Mouse (Mus musculus) MEL (cell line): ENCODE data around the gene Usp54. TPM values are rescaled to one million over a fixed set of nuclear protein-coding genes. Genes with fewer than 3 reads are reported as not detected.

Source experiments
- DNase-seq: peaks from one replicate; pipeline ENCODE4 v3.0.0; 2011; ENCODE audit warnings: low read depth, low spot score
- H3K27ac ChIP-seq: 2 replicates; pipeline ENCODE4 v1.5.1; 2012; ENCODE audit warnings: low read depth, mild to moderate bottlenecking, control low read depth, low read length, moderate library complexity; ENCODE audit not compliant: control insufficient read depth
- H3K27me3 ChIP-seq, 2 experiments: fragments of 150-350 bp in 1 of 2; sonication (generic) in 1 of 2; 2 replicates each; pipeline ENCODE4 v1.6.1; 2012; ENCODE audit warnings: low read length in 2 of 2, mild to moderate bottlenecking in 2 of 2, improper control_type of control experiment in 1 of 2, moderate library complexity in 1 of 2; ENCODE audit not compliant: insufficient read depth in 2 of 2, control insufficient read depth in 1 of 2
- H3K36me3 ChIP-seq, 2 experiments: 2 replicates each; pipeline ENCODE4 v1.6.1; 2012 to 2014; ENCODE audit warnings: low read length in 2 of 2, improper control_type of control experiment in 1 of 2, inconsistent platforms in 1 of 2, mild to moderate bottlenecking in 1 of 2; ENCODE audit not compliant: insufficient read depth in 2 of 2, control insufficient read depth in 1 of 2
- H3K4me1 ChIP-seq, 2 experiments: fragments of 150-350 bp in 1 of 2; sonication (generic) in 1 of 2; 2 replicates each; pipeline ENCODE4 v1.6.1; 2012; ENCODE audit warnings: low read length in 2 of 2, improper control_type of control experiment in 1 of 2, mild to moderate bottlenecking in 1 of 2; ENCODE audit not compliant: insufficient read depth in 2 of 2, control insufficient read depth in 1 of 2
- H3K4me3 ChIP-seq, 2 experiments: fragments of 150-350 bp in 1 of 2; sonication (generic) in 1 of 2; 2 replicates each; pipeline ENCODE4 v1.5.1; 2012; ENCODE audit warnings: low read depth in 2 of 2, low read length in 2 of 2, mild to moderate bottlenecking in 2 of 2, moderate library complexity in 2 of 2, control low read depth in 1 of 2, improper control_type of control experiment in 1 of 2; ENCODE audit not compliant: control insufficient read depth in 1 of 2, insufficient read depth in 1 of 2
- H3K79me2 ChIP-seq: 2 replicates; pipeline ENCODE4 v1.6.1; 2012; ENCODE audit warnings: mild to moderate bottlenecking, low read length, moderate library complexity; ENCODE audit not compliant: control insufficient read depth, poor library complexity, insufficient read depth
- H3K9ac ChIP-seq: 2 replicates; pipeline ENCODE4 v1.6.1; 2012; ENCODE audit warnings: low read depth, mild to moderate bottlenecking, control low read depth, low read length, moderate library complexity; ENCODE audit not compliant: control insufficient read depth, poor library complexity, severe bottlenecking
- H3K9me3 ChIP-seq: fragments of 150-350 bp; sonication (generic); replicated peaks from 2 replicates; pipeline ENCODE4 v1.6.1; 2012; ENCODE audit warnings: mild to moderate bottlenecking, low read length, improper control_type of control experiment, moderate library complexity; ENCODE audit not compliant: insufficient read depth
- BHLHE40 ChIP-seq: IDR thresholded peaks from 2 replicates; pipeline ENCODE4 v1.6.1; 2012; ENCODE audit warnings: low read depth, mild to moderate bottlenecking, inconsistent platforms, low read length, improper control_type of control experiment, borderline replicate concordance
- CHD2 ChIP-seq: IDR thresholded peaks from 2 replicates; pipeline ENCODE4 v1.6.1; 2011; ENCODE audit warnings: low read length, improper control_type of control experiment
- CTCF ChIP-seq, 3 experiments: IDR thresholded peaks in 2 of 3; conservative IDR thresholded peaks in 1 of 3; 2 replicates each; pipeline ENCODE4 v1.5.1; 2011 to 2012; ENCODE audit warnings: low read length in 3 of 3, low read depth in 2 of 3, mild to moderate bottlenecking in 2 of 3, improper control_type of control experiment in 1 of 3, inconsistent platforms in 1 of 3, mixed read lengths in 1 of 3, moderate library complexity in 1 of 3; ENCODE audit not compliant: control insufficient read depth in 1 of 3, insufficient read depth in 1 of 3, poor library complexity in 1 of 3, severe bottlenecking in 1 of 3
- E2F4 ChIP-seq: IDR thresholded peaks from 2 replicates; pipeline ENCODE4 v1.6.1; 2011; ENCODE audit warnings: low read depth, low read length, improper control_type of control experiment, borderline replicate concordance
- ELF1 ChIP-seq: IDR thresholded peaks from 2 replicates; pipeline ENCODE4 v1.6.1; 2014; ENCODE audit warnings: low read depth, mild to moderate bottlenecking, inconsistent platforms, low read length, improper control_type of control experiment, moderate library complexity
- GATA1 ChIP-seq: IDR thresholded peaks from 2 replicates; pipeline ENCODE4 v1.6.1; 2011; ENCODE audit warnings: low read depth, low read length, improper control_type of control experiment
- HCFC1 ChIP-seq: IDR thresholded peaks from 2 replicates; pipeline ENCODE4 v1.6.1; 2012; ENCODE audit warnings: low read depth, mild to moderate bottlenecking, inconsistent platforms, low read length, improper control_type of control experiment, moderate library complexity
- KAT2A ChIP-seq: conservative IDR thresholded peaks from 2 replicates; pipeline ENCODE4 v1.6.1; 2012; ENCODE audit warnings: low read depth, low read length, improper control_type of control experiment, inconsistent platforms
- MAX ChIP-seq: IDR thresholded peaks from 2 replicates; pipeline ENCODE4 v1.6.1; 2011; ENCODE audit warnings: low read length, improper control_type of control experiment
- MEF2A ChIP-seq: IDR thresholded peaks from 2 replicates; pipeline ENCODE4 v1.6.1; 2014; ENCODE audit warnings: low read depth, mild to moderate bottlenecking, inconsistent platforms, low read length, improper control_type of control experiment; ENCODE audit not compliant: poor library complexity, insufficient replicate concordance, severe bottlenecking; ENCODE audit errors: extremely low read depth
- MXI1 ChIP-seq: IDR thresholded peaks from 2 replicates; pipeline ENCODE4 v1.6.1; 2011; ENCODE audit warnings: mild to moderate bottlenecking, low read depth, low read length, improper control_type of control experiment
- MYB ChIP-seq: IDR thresholded peaks from 2 replicates; pipeline ENCODE4 v1.6.1; 2011; ENCODE audit warnings: mild to moderate bottlenecking, low read depth, low read length, improper control_type of control experiment
- MYC ChIP-seq: IDR thresholded peaks from 2 replicates; pipeline ENCODE4 v1.6.1; 2011; ENCODE audit warnings: low read depth, mild to moderate bottlenecking, low read length, improper control_type of control experiment, moderate library complexity
- NRF1 ChIP-seq: IDR thresholded peaks from 2 replicates; pipeline ENCODE4 v1.6.1; 2014; ENCODE audit warnings: low read depth, mild to moderate bottlenecking, inconsistent platforms, low read length, improper control_type of control experiment, moderate library complexity; ENCODE audit not compliant: poor library complexity, insufficient read depth, severe bottlenecking
- POLR2A ChIP-seq, 2 experiments: IDR thresholded peaks; 2 replicates each; pipeline ENCODE4 v1.6.1; 2011 to 2012; ENCODE audit warnings: low read length in 2 of 2, mild to moderate bottlenecking in 2 of 2, control low read depth in 1 of 2, improper control_type of control experiment in 1 of 2, low read depth in 1 of 2, moderate library complexity in 1 of 2; ENCODE audit not compliant: control insufficient read depth in 1 of 2, insufficient read depth in 1 of 2, poor library complexity in 1 of 2
- RAD21 ChIP-seq: IDR thresholded peaks from 2 replicates; pipeline ENCODE4 v1.6.1; 2011; ENCODE audit warnings: mild to moderate bottlenecking, low read depth, low read length, improper control_type of control experiment
- RCOR1 ChIP-seq: IDR thresholded peaks from 2 replicates; pipeline ENCODE4 v1.6.1; 2012; ENCODE audit warnings: low read depth, mild to moderate bottlenecking, inconsistent platforms, low read length, improper control_type of control experiment
- SIN3A ChIP-seq: IDR thresholded peaks from 2 replicates; pipeline ENCODE4 v1.6.1; 2012; ENCODE audit warnings: low read length, improper control_type of control experiment, inconsistent platforms
- TBP ChIP-seq: IDR thresholded peaks from 2 replicates; pipeline ENCODE4 v1.8.0; 2011; ENCODE audit warnings: low read depth, low read length, improper control_type of control experiment
- TCF12 ChIP-seq: IDR thresholded peaks from 2 replicates; pipeline ENCODE4 v1.6.1; 2014; ENCODE audit warnings: low read depth, mild to moderate bottlenecking, inconsistent platforms, low read length, improper control_type of control experiment, moderate library complexity
- UBTF ChIP-seq: IDR thresholded peaks from 2 replicates; pipeline ENCODE4 v1.6.1; 2012; ENCODE audit warnings: low read depth, mild to moderate bottlenecking, inconsistent platforms, low read length, improper control_type of control experiment, moderate library complexity, borderline replicate concordance; ENCODE audit not compliant: insufficient read depth
- USF1 ChIP-seq: IDR thresholded peaks from 2 replicates; pipeline ENCODE4 v1.6.1; 2014; ENCODE audit warnings: low read depth, mild to moderate bottlenecking, inconsistent platforms, low read length, improper control_type of control experiment, moderate library complexity
- USF2 ChIP-seq, 2 experiments: IDR thresholded peaks; 2 replicates each; pipeline ENCODE4 v1.6.1; 2011 to 2012; ENCODE audit warnings: improper control_type of control experiment in 2 of 2, low read length in 2 of 2, borderline replicate concordance in 1 of 2, inconsistent platforms in 1 of 2, low read depth in 1 of 2, mild to moderate bottlenecking in 1 of 2; ENCODE audit not compliant: insufficient read depth in 1 of 2
- ZKSCAN1 ChIP-seq: IDR thresholded peaks from 2 replicates; pipeline ENCODE4 v1.6.1; 2012; ENCODE audit warnings: low read depth, mild to moderate bottlenecking, inconsistent platforms, low read length, improper control_type of control experiment, moderate library complexity
- ZNF384 ChIP-seq: IDR thresholded peaks from 2 replicates; pipeline ENCODE4 v1.6.1; 2012; ENCODE audit warnings: low read depth, mild to moderate bottlenecking, inconsistent platforms, low read length, improper control_type of control experiment
- polyA plus RNA-seq, 2 experiments: library from polyadenylated mRNA; stranded (reverse) in 1 of 2; unstranded in 1 of 2; fragments of >175 nt in 1 of 2; fragments of >200 nt in 1 of 2; gene quantifications; 2 replicates each; pipeline versions ENCODE4 v1.2.1 to v1.2.4; 2012; ENCODE audit warnings: low replicate concordance in 2 of 2, low read depth in 1 of 2; ENCODE audit not compliant: insufficient read length in 2 of 2, insufficient read depth in 1 of 2, missing spikeins in 1 of 2
- total RNA-seq: library from RNA; depleted of rRNA; stranded (reverse); fragments of 300-350 nt; gene quantifications from 2 replicates; pipeline ENCODE4 v1.2.3, GENCODE M21; 2012

Gene Usp54
- total and polyA plus RNA-seq, 3 experiments, result 1.5 to 2.6 TPM; not detected in 1

GRCm38 (mm10) chr14:20618211-20618610 is 22.7 kb downstream of the Usp54 start:
- DNase-seq, result no peak
- H3K79me2 ChIP-seq, result no peaks in the 10 kb centered on the region
- no peak overlapping the region for H3K9ac ChIP-seq
- peaks cover 0 to 6% of the 10 kb centered on the region in 2 experiments; a peak in 1 of 4 replicates for H3K4me1 ChIP-seq
- no peak overlapping the region for H3K27ac ChIP-seq
- H3K4me3 ChIP-seq, result no peak overlapping the region
- no peaks in the 10 kb centered on the region for H3K27me3 ChIP-seq
- H3K36me3 ChIP-seq, result peaks cover 0 to 12% of the 10 kb centered on the region in 2 experiments; a peak in 2 of 4 replicates
- no peak for TF ChIP-seq E2F4
- TF ChIP-seq CTCF (IDR thresholded peaks at IDR 0.05 in 2 of 3, conservative IDR thresholded peaks at IDR 0.05 in 1 of 3; ENCODE audit: control insufficient read depth in 1 of 3, insufficient read depth in 1 of 3, low read depth in 2 of 3, low read length in 3 of 3, poor library complexity in 1 of 3, severe bottlenecking in 1 of 3), result no peak
- no peak for TF ChIP-seq RAD21
- TF ChIP-seq MAX, result no peak
- H3K9me3 ChIP-seq, result no peaks in the 10 kb centered on the region

GRCm38 (mm10) chr14:20616421-20616820 is 24.4 kb downstream of the Usp54 start:
- H3K27ac ChIP-seq, result no peak overlapping the region
- no peaks in the 10 kb centered on the region for H3K27me3 ChIP-seq
- H3K9me3 ChIP-seq, result no peaks in the 10 kb centered on the region
- H3K79me2 ChIP-seq, result no peaks in the 10 kb centered on the region
- no peak overlapping the region for H3K9ac ChIP-seq
- TF ChIP-seq MAX (no peak), RAD21 (no peak), E2F4 (no peak), MYC (no peak), MEF2A (no peak), MYB (no peak), SIN3A (no peak), ELF1 (no peak), USF1 (no peak), NRF1 (no peak), KAT2A (no peak)
- TF ChIP-seq, all 39 proteins: peak for 0
- no peak for DNase-seq
- Histone ChIP-seq H3K4me1 (no peaks in the 10 kb centered on the region), H3K36me3 (peaks cover 0 to 6% of the 10 kb centered on the region in 2 experiments; a peak in 2 of 4 replicates), H3K4me3 (no peak overlapping the region)

GRCm38 (mm10) chr14:20615075-20615474 is 25.8 kb downstream of the Usp54 start:
- H3K9ac ChIP-seq, result no peak overlapping the region
- H3K27me3 ChIP-seq, result no peaks in the 10 kb centered on the region
- no peak overlapping the region for H3K27ac ChIP-seq
- no peak overlapping the region for H3K4me3 ChIP-seq
- no peaks in the 10 kb centered on the region for H3K79me2 ChIP-seq
- no peak for DNase-seq
- H3K36me3 ChIP-seq, result peaks cover 0 to 6% of the 10 kb centered on the region in 2 experiments; a peak in 2 of 4 replicates
- no peaks in the 10 kb centered on the region for H3K4me1 ChIP-seq
- H3K9me3 ChIP-seq, result no peaks in the 10 kb centered on the region
- TF ChIP-seq RCOR1 (no peak), USF1 (no peak), USF2 (IDR thresholded peaks at IDR 0.05; ENCODE audit: borderline replicate concordance in 1 of 2, insufficient read depth in 1 of 2, low read depth in 1 of 2, low read length in 2 of 2) (no peak), CHD2 (no peak), E2F4 (no peak), TBP (no peak), UBTF (no peak), HCFC1 (no peak), TCF12 (no peak), BHLHE40 (no peak), ZNF384 (no peak), POLR2A (IDR thresholded peaks at IDR 0.05; ENCODE audit: control insufficient read depth in 1 of 2, insufficient read depth in 1 of 2, low read depth in 1 of 2, low read length in 2 of 2, poor library complexity in 1 of 2) (no peak), MYB (no peak), NRF1 (no peak), GATA1 (no peak), ZKSCAN1 (no peak), MXI1 (no peak)
